Mouse (Mus musculus): ENCODE results near the gene Ccdc191. TPM values are rescaled to one million over a fixed set of nuclear protein-coding genes. Genes with fewer than 3 reads are reported as not detected.
A peak's percentile ranks its signal among the peaks of the same experiment; 100 is the strongest.

Ccdc191 gene
- polyA plus RNA-seq, 1 experiment: 1.1 TPM

DNA sequence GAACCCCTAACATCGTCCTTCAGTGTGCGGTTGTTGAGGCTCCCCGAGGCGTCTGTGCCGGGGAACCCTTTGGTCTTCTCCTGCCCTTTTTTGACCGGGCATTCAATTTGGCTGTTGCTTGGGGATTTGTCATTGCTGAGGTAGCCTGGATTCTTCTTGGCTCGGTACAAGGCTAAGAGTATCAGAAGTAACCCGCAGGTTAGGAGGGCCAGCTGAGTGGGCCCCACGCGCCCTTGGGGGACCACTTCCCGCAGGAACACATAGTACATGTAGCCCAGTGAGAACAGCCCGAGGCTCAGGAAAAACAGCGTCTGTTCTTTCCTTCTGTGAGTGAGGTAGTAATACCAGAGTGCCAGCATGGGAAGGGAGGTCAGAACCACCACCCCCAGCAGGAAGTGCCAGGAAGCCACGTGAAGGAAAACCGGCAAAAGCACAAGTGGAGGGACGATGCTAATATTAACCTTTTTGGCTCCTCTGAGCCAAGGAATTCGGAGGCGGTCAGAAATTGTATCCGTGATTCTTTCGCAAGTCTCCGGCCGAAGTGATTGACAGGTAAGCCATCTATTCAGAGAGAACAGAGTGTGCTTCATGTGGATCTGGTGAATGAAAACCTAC, 84.1 kb downstream of the Ccdc191 start:
- 89% methylated on average over 22 of the region's 22 CpGs for WGBS
- no peak for DNase-seq (ENCODE audit: low read depth, low spot score)

DNA sequence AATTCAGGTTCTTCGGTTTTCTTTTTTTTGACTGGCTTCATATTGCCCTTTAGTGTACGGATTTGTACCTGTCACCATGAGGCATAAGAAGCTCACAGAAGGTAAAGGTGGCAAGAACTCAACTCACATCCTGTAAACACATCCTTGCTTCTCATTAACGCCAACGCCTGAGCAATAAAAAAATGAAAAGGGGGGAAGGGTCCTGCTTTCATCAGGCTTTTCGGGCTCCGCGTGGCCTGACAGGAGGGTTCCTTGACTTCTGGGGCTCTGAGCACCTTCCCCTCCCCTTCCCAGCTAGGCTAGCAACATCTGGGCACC, 89.4 kb downstream of the Ccdc191 start:
- 29% methylated on average over 7 of the region's 7 CpGs for WGBS
- DNase-seq (ENCODE audit: low read depth, low spot score): peak; percentile 4

DNA sequence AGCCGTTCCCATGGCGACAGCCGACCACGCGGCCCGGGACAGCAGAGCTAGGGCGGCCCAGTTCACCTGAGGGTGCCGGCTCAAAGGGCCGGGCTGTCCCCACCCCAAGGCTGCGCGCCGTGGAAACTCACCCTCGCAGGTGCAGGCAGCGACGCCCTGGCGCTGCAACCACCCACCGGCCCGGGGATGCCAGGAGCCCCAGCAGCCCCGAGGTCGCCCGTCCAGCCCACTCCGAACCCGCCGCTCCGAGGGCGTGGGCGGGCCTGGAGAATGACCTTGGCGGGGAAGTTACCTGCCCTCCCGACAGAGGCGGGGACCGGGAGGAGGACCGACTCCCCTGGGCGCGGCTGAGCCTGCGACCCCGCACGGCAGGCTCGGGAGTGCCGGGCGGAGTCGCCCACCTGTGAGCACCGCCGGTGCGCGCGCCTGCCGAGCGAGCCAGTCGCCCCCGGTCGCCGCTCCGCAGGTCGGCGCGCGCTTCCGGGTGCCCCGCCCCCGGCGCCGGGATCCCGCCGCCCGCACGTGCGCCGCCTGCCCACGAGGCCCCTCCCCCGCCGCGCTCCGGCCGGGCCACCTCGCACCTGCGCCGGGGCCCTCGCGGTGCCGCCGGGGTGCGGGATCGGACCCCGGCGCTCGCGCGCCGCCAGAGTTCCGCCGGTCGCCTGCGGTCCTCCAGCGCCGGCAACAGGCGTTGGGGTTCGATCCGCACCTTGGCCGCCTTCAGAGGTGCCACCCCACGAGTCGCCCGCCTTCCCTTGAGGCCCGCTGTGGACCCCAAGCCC, 89.9 kb downstream of the Ccdc191 start, which contains the start of gene Zdhhc23:
TSS of gene Zdhhc23 (minus strand) at position 464 of the 782 bp plus-strand sequence.
- under 1% methylated on average over 90 of the region's 103 CpGs for WGBS
- peak; percentile 7 for DNase-seq (ENCODE audit: low read depth, low spot score)

DNA sequence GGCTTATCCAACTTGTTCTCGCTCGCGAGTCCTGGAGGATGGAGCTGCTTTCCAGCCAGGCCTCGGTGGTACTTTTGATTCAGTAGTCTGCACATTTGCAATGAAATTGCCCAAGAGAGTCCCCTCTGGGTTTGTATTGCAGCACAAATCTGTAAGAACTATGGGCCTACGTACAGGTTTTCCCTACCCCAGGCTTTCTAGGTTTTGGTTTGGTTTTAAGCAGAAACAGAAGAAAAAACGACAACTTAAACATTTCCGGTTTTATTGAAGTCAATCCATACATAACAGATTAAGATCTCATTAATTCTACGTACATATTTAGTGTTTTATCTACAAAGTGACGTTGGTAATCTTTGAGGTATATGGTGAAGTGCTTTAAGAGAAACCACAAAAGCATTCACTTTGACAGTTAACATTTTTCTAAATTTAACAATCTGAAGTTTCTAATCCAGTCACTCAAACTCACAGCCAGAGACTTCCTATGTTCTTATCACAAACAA, 90.6 kb downstream of the Ccdc191 start:
- 38% methylated on average over 9 of the region's 9 CpGs for WGBS

DNA sequence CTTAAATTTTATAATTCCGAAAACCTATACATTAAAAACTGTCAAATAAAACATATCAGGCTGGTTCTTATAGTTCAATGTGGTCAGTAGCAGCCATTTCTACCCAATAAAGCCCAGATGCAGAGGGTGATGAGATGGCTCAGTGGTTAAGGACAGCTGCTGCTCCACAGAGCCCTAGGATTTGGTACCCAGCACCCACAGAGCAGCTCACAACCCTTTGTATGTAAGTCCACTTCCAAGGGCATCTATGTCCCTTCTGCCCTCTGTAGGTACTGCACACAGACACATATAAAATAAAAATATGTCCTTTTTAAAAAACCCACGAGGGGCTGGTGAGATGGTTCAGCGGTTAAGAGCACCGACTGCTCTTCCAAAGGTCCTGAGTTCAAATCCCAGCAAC, 96.7 kb downstream of the Ccdc191 start:
- no peak for DNase-seq (ENCODE audit: low read depth, low spot score)
- 94% methylated on average over 4 of the region's 4 CpGs for WGBS

More for the DNA sequence above, 90.6 kb downstream of the Ccdc191 start:
- DNase-seq (ENCODE audit: low read depth, low spot score): no peak

DNA sequence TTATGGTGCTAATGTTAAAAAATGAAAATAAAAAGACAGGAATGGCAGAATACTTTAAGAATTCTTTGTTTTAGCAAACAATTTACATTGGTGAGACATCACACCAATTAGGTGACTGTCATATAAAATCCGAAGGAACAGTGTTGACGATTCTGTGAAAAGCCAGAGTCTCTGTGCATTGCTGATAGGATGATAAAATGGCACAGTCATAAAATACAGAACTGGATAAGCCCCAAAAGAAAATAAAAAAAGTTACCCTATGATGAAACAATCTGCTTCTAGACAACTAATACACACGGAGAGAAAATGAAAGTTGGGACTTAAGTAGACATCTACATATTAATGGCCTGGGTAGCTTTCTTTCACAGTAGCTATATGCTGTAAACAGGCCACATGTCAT, 105.0 kb downstream of the Ccdc191 start:
- 58% methylated on average over 3 of the region's 3 CpGs for WGBS
- no peak for DNase-seq (ENCODE audit: low read depth, low spot score)

DNA sequence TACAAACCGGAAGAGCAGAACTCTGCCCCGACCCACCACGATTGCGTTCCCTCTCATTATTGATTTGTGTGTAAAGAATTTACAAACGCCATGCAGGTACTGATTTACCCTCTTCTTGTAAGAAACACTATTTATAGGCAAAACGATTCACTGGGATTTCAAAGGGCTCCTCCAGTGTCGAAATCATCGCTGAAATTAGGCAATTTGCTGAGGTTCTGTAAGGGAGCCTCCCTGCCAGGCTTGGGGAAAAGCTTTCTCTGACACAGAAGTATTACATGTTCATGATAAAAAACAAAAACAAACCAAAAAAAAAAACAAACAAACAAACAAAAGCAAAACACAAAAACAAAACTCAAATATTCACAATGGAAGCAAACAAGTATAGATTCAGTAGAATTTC, 109.5 kb downstream of the Ccdc191 start:
- no peak for DNase-seq (ENCODE audit: low read depth, low spot score)
- 86% methylated on average over 8 of the region's 8 CpGs for WGBS

DNA sequence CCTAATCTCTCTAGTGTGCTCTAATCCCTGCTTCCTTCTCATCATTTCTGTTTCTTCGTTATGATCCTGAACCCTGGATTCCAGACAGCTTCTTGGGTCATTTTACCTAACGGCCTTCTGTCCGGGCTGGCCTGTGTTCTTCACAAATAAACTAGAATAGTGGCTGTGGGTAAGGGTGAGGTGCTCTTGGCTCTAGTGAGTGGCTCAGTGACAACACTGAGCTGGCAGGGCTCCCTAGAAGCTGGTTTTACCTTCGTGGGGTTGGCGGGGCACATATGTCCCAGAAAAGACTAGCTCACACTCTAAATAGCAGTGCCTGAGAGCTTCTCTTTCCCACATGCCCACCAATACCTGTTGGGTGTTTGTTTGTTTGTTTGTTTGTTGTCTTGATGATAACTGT, 109.9 kb downstream of the Ccdc191 start:
- DNase-seq (ENCODE audit: low read depth, low spot score): no peak
- 86% methylated on average over 5 of the region's 5 CpGs for WGBS

DNA sequence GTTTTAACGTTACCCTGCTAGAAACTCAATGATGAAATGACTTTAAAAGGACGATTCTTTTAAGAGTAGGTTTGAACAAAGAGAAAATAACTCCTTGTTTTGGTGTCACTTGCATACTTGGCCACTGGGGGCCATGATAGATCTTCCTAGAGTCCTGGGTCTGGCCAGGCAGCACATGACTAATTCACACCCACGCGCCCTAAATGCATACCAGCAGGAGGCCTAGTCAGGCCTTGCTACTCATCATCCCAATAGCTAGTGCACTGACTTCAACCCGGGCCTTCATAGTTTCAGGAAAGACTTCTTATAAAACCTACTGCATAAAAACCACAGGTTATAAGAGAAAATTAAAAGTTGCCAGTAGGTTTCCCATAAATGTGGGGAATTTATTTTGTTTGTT, 112.5 kb downstream of the Ccdc191 start:
- 70% methylated on average over 5 of the region's 5 CpGs for WGBS
- DNase-seq (ENCODE audit: low read depth, low spot score): no peak

DNA sequence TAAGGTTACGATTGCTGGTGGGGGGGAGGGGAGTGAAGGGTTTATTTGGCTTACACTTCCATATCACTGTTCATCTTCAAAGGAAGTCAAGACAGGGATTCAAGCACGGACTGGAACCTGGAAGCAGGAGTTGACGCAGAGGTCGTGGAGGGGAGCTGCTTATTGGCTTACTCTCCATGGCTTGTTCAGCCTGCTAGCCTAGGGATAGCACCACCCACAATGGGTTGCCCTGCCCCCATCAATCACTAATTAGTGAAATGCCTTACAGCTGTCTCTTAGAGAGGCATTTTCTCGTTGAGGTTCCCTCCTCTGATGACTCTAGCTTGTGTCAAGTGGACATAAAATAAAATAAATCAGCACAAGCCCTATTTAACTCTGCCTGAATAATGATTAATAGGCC, 121.4 kb downstream of the Ccdc191 start:
- 78% methylated on average over 5 of the region's 5 CpGs for WGBS
- no peak for DNase-seq (ENCODE audit: low read depth, low spot score)

Other genes with a start within 250 kb of the Ccdc191 start
- gene Tigit, start 225.7 kb upstream of the Ccdc191 start, polyA plus RNA-seq (2012; rRNA removed): 5.2 and 10.9 TPM in 2 replicates
- gene Drd3, start 135.8 kb upstream of the Ccdc191 start, polyA plus RNA-seq (2012; rRNA removed): 0.05 and 0.10 TPM in 2 replicates
- 9.7 and 11.9 TPM in 2 replicates for gene Qtrt2, start 37.0 kb downstream of the Ccdc191 start, polyA plus RNA-seq (2012; rRNA removed)
- 3.0 and 5.5 TPM in 2 replicates for gene Zdhhc23, start 90.0 kb downstream of the Ccdc191 start, polyA plus RNA-seq (2012; rRNA removed)
- gene Gramd1c, start 173.5 kb downstream of the Ccdc191 start, polyA plus RNA-seq (2012; rRNA removed): 1.7 and 4.0 TPM in 2 replicates
- gene Atp6v1a, start 249.9 kb downstream of the Ccdc191 start, polyA plus RNA-seq (2012; rRNA removed): 11.0 and 15.6 TPM in 2 replicates